Mouse (Mus musculus) spleen, adult 2 months (tissue): ENCODE data around the gene Chpf.

Experiments used
- CTCF ChIP-seq: fragments of 200-500 bp; IDR thresholded peaks from 2 replicates; pipeline ENCODE4 v1.5.1; 2011; ENCODE audit warnings: mild to moderate bottlenecking, inconsistent platforms; ENCODE audit not compliant: insufficient read depth, insufficient read length, insufficient replicate concordance; ENCODE audit errors: extremely low read depth
- POLR2A ChIP-seq: fragments of 200-500 bp; IDR thresholded peaks from 2 replicates; pipeline ENCODE4 v1.6.1; 2011; ENCODE audit warnings: low read depth, low read length, inconsistent platforms

- TF ChIP-seq CTCF (no peak), POLR2A (no peak)
Observed at GRCm38 (mm10) chr1:75512550-75512949, 33.4 kb upstream of the Chpf start.
